Mouse (Mus musculus): ENCODE measurements around the gene Arhgap10.

- TF ChIP-seq CTCF (IDR thresholded peaks at IDR 0.05; ENCODE audit: control insufficient read depth, insufficient read depth, insufficient read length) (no peak), MAX (IDR thresholded peaks at IDR 0.05) (no peak), FOSL1 (IDR thresholded peaks at IDR 0.05; ENCODE audit: insufficient read depth, low read length, poor library complexity, severe bottlenecking) (no peak)
Measured at GRCm38 (mm10) chr8:77486749-77487148, 31.0 kb downstream of the Arhgap10 start.
